Mouse (Mus musculus) hindbrain, embryonic 16.5 days (tissue): ENCODE data around the gene Zfp790. TPM values are rescaled to one million over a fixed set of nuclear protein-coding genes. Genes with fewer than 3 reads are reported as not detected.

Source experiments
- ATAC-seq: fragments of 200-750 bp; cut with Nextera tagmentation; 2 replicates; pipeline ENCODE4 v1.8.0; 2017; ENCODE audit warnings: moderate TSS enrichment, moderate library complexity
- H3K27ac ChIP-seq: fragments of 300-500 bp; sonication (generic); 2 replicates; pipeline ENCODE4 v1.5.1; 2014; ENCODE audit warnings: low read depth, mild to moderate bottlenecking, control low read depth, low read length, moderate library complexity
- H3K27me3 ChIP-seq: fragments of 300-500 bp; sonication (generic); replicated peaks from 2 replicates; pipeline ENCODE4 v1.6.1; 2014; ENCODE audit warnings: low read length; ENCODE audit not compliant: control insufficient read depth, insufficient read depth
- H3K36me3 ChIP-seq: fragments of 300-500 bp; sonication (generic); 2 replicates; pipeline ENCODE4 v1.6.1; 2014; ENCODE audit warnings: mild to moderate bottlenecking, low read length, moderate library complexity, mixed read lengths; ENCODE audit not compliant: control insufficient read depth, insufficient read depth
- H3K4me1 ChIP-seq: fragments of 300-500 bp; sonication (generic); 2 replicates; pipeline ENCODE4 v1.6.1; 2014; ENCODE audit warnings: low read depth, low read length; ENCODE audit not compliant: control insufficient read depth, insufficient read depth
- H3K4me2 ChIP-seq: fragments of 300-500 bp; sonication (generic); 2 replicates; pipeline ENCODE4 v1.6.1; 2014; ENCODE audit warnings: mild to moderate bottlenecking, low read length, control low read depth, moderate library complexity
- H3K4me3 ChIP-seq: fragments of 300-500 bp; sonication (generic); 2 replicates; pipeline ENCODE4 v1.5.1; 2014; ENCODE audit warnings: mild to moderate bottlenecking, low read length, control low read depth, moderate library complexity
- H3K9ac ChIP-seq: fragments of 300-500 bp; sonication (generic); 2 replicates; pipeline ENCODE4 v1.6.1; 2014; ENCODE audit warnings: low read depth, mild to moderate bottlenecking, control low read depth, low read length, moderate library complexity
- H3K9me3 ChIP-seq: fragments of 300-500 bp; sonication (generic); 2 replicates; pipeline ENCODE4 v1.6.1; 2014; ENCODE audit warnings: mild to moderate bottlenecking, low read length, moderate library complexity; ENCODE audit not compliant: control insufficient read depth
- WGBS: fragments of 180-500 bp; shearing (Covaris S2); extraction: QIAGEN DNeasy Blood & Tissue Kit; methylation state at CpG from one replicate; pipeline ENCODE4 v1.1.7; 2014; 5-methylcytosine and 5-hydroxymethylcytosine counted together
- polyA plus RNA-seq: library from polyadenylated mRNA; unstranded; fragments of >200 nt; fragmentation: Nextera tagmentation; extraction: Ambion mirVana; gene quantifications from 2 replicates; pipeline ENCODE4 v1.2.1, GENCODE M21; 2015

Gene Zfp790
- polyA plus RNA-seq, 1 experiment from 2014 or later, result 23.0 TPM

DNA sequence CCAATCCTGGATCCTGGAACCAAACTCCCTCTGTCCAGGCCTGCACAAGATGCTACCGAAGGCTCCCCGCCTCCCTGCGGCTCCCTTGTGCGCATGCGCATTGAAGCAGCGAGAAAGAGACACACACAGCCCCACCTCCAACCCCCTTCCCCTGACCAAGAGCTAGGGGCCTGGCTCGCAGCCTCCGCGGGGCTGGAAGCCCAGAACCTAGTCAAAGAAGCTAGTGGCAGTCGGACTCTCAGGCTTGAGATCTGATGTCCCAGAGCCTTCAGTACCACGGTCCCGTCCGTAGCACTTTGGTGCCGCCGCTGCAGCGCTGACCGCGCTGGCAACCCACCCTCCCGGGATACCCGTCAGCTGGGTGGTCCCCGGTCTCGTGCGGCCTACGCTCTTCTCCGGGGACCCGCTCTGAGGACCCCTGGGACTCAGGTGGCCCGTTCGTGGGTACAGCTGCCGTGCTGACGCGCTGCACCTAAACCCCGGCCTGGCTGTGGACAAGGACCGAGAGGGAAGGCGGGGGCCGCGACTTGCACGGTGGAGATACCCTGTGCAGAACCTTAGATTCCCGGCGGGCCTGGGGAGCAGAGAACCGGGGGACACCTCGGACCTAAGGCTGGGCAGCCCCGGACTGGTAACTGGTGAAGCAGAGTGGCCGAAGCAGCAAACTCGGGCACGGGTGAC, 31.9 kb upstream of the Zfp790 start, which contains the start of gene Zfp30:
TSS of gene Zfp30 (plus strand) at position 128 of the 681 bp plus-strand sequence.
- peak; percentile 99 for ATAC-seq
- WGBS, result 0% methylated on average over 36 of the region's 45 CpGs

DNA sequence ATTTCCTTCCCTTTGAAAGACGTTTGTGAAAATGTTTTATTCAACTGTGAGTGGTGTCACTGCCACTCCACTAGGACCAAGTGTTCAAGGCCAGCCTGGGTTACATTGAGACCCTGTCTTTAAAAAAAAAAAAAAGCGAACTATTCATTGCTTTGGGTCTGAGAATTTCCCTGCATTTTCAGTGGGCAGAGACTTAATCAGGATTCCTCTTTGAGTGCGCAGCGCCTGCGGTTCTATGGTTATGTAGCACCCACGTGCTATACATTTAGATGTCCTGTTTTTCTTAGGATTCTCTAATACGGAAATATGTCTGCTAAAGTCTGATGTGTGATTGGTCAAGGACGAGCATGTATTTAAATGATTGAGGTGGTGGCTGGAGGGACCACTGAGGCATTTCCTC, 30.9 kb upstream of the Zfp790 start:
- ATAC-seq, result no peak
- 41% methylated on average over 8 of the region's 8 CpGs for WGBS

More for the DNA sequence above, 31.9 kb upstream of the Zfp790 start, which contains the start of gene Zfp30:
- peak within 1 kb of the TSS; percentile 61 for H3K4me2 ChIP-seq
- H3K27ac ChIP-seq, result peak within 1 kb of the TSS; percentile 91
- peaks cover 6% of the 10 kb centered on the region for H3K36me3 ChIP-seq
- peaks cover 21% of the 10 kb centered on the region for H3K4me1 ChIP-seq
- peak within 1 kb of the TSS; percentile 87 for H3K4me3 ChIP-seq
- H3K27me3 ChIP-seq, result no peaks in the 10 kb centered on the region
- peak within 1 kb of the TSS; percentile 94 for H3K9ac ChIP-seq
- H3K9me3 ChIP-seq, result no peaks in the 10 kb centered on the region

DNA sequence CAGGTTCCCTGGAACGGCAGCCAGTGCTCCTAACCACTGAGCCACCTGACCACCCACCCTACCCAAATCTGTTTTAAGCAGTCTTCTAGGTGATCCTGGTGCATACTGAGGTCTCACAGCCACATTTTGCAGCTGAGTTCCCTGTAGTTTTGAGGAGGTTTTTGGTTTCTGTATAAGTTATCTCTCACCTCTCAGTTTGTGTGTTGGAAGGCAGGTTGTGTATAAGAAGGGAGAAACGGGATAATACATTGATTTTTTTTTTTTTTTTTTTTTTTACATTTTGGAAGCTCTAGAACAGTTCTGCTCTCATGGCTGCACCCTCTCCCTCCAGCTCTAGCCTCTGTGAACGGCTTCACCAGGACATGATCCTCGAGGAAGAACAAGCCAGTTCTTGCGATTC, 30.0 kb upstream of the Zfp790 start:
- Histone ChIP-seq H3K4me1 (peaks cover 21% of the 10 kb centered on the region), H3K4me2 (peak overlapping the region; percentile 61), H3K9me3 (no peaks in the 10 kb centered on the region), H3K9ac (peak overlapping the region; percentile 59; the same call in 1 of the 2 replicates), H3K27ac (no peak overlapping the region), H3K4me3 (peak overlapping the region; percentile 87), H3K36me3 (peaks cover 15% of the 10 kb centered on the region), H3K27me3 (no peaks in the 10 kb centered on the region)
- 71% methylated on average over 5 of the region's 5 CpGs for WGBS
- no peak for ATAC-seq

More for the DNA sequence above, 30.9 kb upstream of the Zfp790 start:
- Histone ChIP-seq H3K27me3 (no peaks in the 10 kb centered on the region), H3K27ac (no peak overlapping the region), H3K4me1 (peaks cover 21% of the 10 kb centered on the region), H3K4me2 (peak overlapping the region; percentile 61), H3K4me3 (peak overlapping the region; percentile 87), H3K9me3 (no peaks in the 10 kb centered on the region), H3K9ac (peak overlapping the region; percentile 59), H3K36me3 (peaks cover 13% of the 10 kb centered on the region)

DNA sequence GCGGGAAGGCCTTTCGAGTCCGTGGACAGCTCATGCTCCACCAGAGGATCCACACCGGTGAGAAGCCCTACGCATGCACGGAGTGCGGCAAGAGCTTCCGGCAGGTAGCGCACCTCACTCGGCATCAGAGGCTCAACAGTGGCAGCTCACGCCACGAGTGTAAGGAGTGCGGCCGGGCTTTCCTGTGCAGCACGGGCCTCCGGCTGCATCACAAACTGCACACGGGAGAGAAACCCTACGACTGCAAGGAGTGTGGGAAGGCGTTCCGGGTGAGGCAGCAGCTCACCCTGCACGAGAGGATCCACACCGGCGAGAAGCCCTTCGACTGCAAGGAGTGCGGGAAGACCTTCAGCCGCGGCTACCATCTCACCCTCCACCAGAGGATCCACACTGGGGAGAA, 23.0 kb upstream of the Zfp790 start:
- Histone ChIP-seq H3K27me3 (no peaks in the 10 kb centered on the region), H3K36me3 (peaks cover 51% of the 10 kb centered on the region)
- no peak for ATAC-seq

DNA sequence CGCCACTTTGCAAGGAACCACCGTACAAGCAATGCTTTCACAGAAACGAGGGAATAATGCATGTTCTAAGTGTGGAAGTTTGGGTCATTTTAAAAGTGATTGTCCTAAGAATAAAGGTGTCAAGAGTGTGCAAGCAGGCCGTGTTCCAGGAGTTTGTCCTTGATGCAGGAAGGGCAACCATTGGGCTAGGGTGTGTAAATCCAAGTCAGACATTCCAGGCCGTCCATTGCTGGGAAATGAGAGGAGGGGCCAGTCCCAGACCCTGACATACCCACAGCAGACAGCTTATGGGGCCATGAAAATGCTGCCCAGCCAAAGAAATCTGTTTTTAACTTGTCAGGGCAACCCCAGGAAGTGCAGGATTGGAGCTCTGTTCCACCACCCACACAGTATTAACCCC, 8.9 kb upstream of the Zfp790 start:
- H3K4me1 ChIP-seq, result no peaks in the 10 kb centered on the region
- no peak for ATAC-seq
- H3K4me3 ChIP-seq, result no peak overlapping the region
- H3K9me3 ChIP-seq, result peaks cover 4% of the 10 kb centered on the region; the same call in 1 of the 2 replicates
- no peak overlapping the region for H3K27ac ChIP-seq
- no peak overlapping the region for H3K4me2 ChIP-seq
- no peak overlapping the region for H3K9ac ChIP-seq
- 82% methylated on average over 5 of the region's 5 CpGs for WGBS
- no peaks in the 10 kb centered on the region for H3K36me3 ChIP-seq
- no peaks in the 10 kb centered on the region for H3K27me3 ChIP-seq

More for the DNA sequence above, 23.0 kb upstream of the Zfp790 start:
- H3K4me3 ChIP-seq, result no peak overlapping the region
- H3K9ac ChIP-seq, result no peak overlapping the region
- peaks cover 5% of the 10 kb centered on the region; the same call in 1 of the 2 replicates for H3K9me3 ChIP-seq
- no peak overlapping the region for H3K4me2 ChIP-seq
- WGBS, result 45% methylated on average over 27 of the region's 27 CpGs
- no peak overlapping the region for H3K27ac ChIP-seq
- no peaks in the 10 kb centered on the region for H3K4me1 ChIP-seq

DNA sequence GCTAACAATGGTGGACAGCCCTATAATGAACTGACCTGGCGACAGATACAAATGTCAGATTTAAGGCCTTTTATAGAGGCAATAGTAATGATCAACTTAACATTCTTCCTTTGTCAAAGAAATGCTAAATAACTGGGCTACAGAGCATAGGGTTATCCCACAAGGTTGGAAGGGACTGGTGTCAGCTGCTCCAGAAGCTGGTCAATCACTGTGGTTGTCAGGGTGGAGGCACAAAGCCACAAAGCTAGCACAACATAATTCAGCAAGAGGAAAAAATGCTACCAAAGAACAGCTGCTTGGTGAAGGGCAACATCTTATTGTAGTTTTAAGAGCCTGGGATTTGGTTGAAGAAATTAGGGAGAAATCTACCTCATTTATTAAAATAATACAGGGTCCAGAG, 3.7 kb upstream of the Zfp790 start:
- ATAC-seq, result no peak
- Histone ChIP-seq H3K4me2 (no peak overlapping the region), H3K27me3 (no peaks in the 10 kb centered on the region), H3K9me3 (peaks cover 4% of the 10 kb centered on the region; the same call in 1 of the 2 replicates), H3K4me1 (peaks cover 14% of the 10 kb centered on the region), H3K9ac (no peak overlapping the region), H3K27ac (no peak overlapping the region), H3K36me3 (no peaks in the 10 kb centered on the region), H3K4me3 (no peak overlapping the region)
- 90% methylated on average over 1 of the region's 1 CpGs for WGBS

DNA sequence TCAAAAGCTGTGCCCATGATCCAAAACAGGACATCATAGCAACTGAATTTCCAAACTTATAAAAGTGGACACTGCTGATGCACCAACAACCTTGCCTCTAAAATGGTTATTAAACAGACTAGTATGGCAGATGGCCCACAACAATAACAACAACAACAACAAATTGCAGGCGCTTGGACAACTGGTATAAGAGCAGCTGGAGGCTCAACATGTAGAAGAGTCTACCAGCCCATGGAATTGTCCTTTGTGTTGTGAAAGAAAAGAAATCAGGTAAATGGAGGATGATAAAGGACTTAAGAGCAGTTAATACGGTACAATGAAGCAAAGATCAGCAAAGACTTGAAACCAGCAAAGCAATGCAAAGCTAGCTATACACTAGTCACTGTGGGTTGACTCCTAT, 1.5 kb upstream of the Zfp790 start:
- peaks cover 4% of the 10 kb centered on the region; the same call in 1 of the 2 replicates for H3K9me3 ChIP-seq
- no peak overlapping the region for H3K27ac ChIP-seq
- no peak overlapping the region for H3K9ac ChIP-seq
- peak overlapping the region; percentile 73 for H3K4me2 ChIP-seq
- H3K27me3 ChIP-seq, result no peaks in the 10 kb centered on the region
- H3K4me1 ChIP-seq, result peaks cover 24% of the 10 kb centered on the region
- ATAC-seq, result no peak
- 91% methylated on average over 2 of the region's 2 CpGs for WGBS
- H3K36me3 ChIP-seq, result no peaks in the 10 kb centered on the region
- no peak overlapping the region for H3K4me3 ChIP-seq

DNA sequence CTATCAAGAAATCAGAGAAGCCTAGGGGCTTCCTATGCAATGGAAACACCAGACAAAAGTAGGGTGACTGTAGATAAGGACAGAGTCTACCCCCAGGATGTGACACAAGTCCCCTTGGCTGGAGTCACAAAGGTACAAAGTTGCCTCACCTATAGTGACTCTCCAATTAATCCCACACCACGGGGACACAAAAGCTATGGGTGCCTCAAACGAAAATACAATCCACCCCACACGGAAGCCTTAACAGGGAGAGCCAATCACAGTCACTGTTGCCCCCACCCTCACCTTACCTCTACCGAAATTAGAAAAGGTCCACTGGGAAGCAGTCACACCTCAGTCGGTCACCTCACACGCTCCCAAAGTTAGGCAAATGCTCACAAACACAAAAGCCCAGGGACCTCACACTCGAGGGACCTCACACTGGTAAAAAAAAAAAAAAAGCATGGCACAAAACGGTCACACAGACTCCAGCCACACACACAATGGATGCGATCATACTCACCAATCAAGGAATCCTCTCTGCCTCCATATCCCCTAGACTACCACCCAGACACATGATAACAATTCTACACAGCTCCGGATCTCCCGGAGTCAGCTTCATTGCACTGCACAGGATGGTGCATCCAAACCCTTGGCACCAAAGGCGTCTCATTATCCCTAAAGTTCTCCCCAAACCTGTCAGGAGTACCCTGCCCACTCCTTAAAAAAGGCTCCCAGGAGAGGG, 691 bp upstream of the Zfp790 start:
- H3K36me3 ChIP-seq, result no peaks in the 10 kb centered on the region
- H3K27ac ChIP-seq, result peak overlapping the region; percentile 45; the same call in 1 of the 2 replicates
- peak overlapping the region; percentile 72 for H3K9ac ChIP-seq
- ATAC-seq, result peak; percentile 64
- peak overlapping the region; percentile 57 for H3K4me3 ChIP-seq
- no peaks in the 10 kb centered on the region for H3K27me3 ChIP-seq
- WGBS, result 3% methylated on average over 12 of the region's 12 CpGs
- peak overlapping the region; percentile 73 for H3K4me2 ChIP-seq
- H3K9me3 ChIP-seq, result peaks cover 4% of the 10 kb centered on the region; the same call in 1 of the 2 replicates
- H3K4me1 ChIP-seq, result peaks cover 26% of the 10 kb centered on the region

DNA sequence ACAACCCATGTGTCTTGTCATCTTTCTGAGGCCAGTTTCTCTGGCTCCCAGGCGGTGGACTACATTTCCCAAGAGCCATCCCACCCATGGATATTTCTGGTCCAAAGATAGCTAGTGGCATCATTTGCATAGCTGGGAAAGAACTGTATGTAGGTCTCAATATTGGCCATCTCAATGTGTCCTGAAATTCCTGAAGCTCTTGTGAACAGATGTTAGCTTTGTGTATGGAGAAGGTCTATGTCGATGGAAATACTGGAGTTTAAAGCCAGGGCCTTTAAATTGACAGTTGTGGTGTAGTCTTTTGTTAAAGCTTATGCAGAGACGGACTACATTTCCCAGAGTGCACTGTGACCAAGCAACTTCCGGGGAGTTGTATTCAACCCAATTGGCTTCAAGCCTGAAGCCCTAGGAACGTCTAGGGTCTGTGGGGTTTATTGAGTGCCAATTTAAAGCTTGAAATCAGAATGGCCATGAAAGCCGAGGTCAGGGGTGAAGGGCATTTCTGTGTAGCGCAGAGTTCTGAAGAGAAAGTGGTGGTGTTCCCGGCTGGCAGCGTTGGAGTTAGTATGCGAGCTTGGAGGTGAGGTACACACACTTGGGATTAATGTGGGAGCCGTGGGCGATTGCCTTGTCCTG, 2.8 kb downstream of the Zfp790 start:
- peak; percentile 77 for ATAC-seq
- peaks cover 6% of the 10 kb centered on the region for H3K36me3 ChIP-seq
- H3K4me2 ChIP-seq, result peak overlapping the region; percentile 81
- 2% methylated on average over 12 of the region's 12 CpGs for WGBS
- H3K27ac ChIP-seq, result peak overlapping the region; percentile 82
- peak overlapping the region; percentile 75 for H3K9ac ChIP-seq
- H3K27me3 ChIP-seq, result no peaks in the 10 kb centered on the region
- peaks cover 26% of the 10 kb centered on the region for H3K4me1 ChIP-seq
- no peaks in the 10 kb centered on the region for H3K9me3 ChIP-seq
- H3K4me3 ChIP-seq, result peak overlapping the region; percentile 70
